Mouse (Mus musculus): ENCODE measurements around the gene Klra6.
"Not testable (repeated sequence)": the region's sequence is repeated elsewhere in the genome, so short reads cannot be mapped to it uniquely, and the experiment has no call there.

GRCm38 (mm10) chr6:130035146-130035545 lies 8.4 kb upstream of the Klra6 start:
- not testable (repeated sequence) for TF ChIP-seq CTCF (IDR thresholded peaks at IDR 0.05; ENCODE audit: borderline replicate concordance, extremely low read depth, insufficient read depth, insufficient read length); POLR2A (IDR thresholded peaks at IDR 0.05; ENCODE audit: borderline replicate concordance, extremely low read depth, insufficient read depth, insufficient read length, poor library complexity, severe bottlenecking)
